Mouse (Mus musculus) G1E (cell line): ENCODE measurements around the gene Nid1.

Experiments
- CTCF ChIP-seq: IDR thresholded peaks from 2 replicates; pipeline ENCODE4 v1.5.1; 2012; ENCODE audit warnings: low read depth, low read length, inconsistent platforms, mixed read lengths
- GATA1 ChIP-seq: IDR thresholded peaks from 2 replicates; pipeline ENCODE4 v1.6.1; 2012; ENCODE audit warnings: borderline replicate concordance, low read length, inconsistent platforms, mixed read lengths
- TAL1 ChIP-seq: conservative IDR thresholded peaks from 2 replicates; pipeline ENCODE4 v1.6.1; 2012; ENCODE audit warnings: low read depth, low read length, inconsistent platforms, mixed read lengths

DNA sequence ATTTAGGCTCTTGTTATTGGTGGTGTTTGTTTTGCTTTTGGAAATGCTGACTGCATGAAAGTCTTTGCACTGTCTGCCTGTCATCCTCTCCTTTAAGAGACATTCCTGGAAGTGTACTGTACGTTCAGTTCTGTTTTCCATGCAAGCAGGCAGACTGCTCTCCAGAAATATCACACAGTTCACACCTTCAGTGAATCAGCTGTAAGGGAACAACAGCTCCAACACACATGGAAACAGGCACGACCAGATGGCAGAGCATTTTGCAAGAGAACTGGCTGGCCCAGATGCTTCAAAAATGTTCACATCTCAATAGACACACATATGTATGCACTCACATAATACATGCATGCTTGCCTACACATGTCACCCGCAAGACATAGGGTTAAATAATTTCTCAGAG lies 109.4 kb downstream of the Nid1 start:
- TF ChIP-seq CTCF = no peak
- TF ChIP-seq GATA1 = no peak
- no peak for TF ChIP-seq TAL1
